Mouse (Mus musculus) cerebellum, postnatal 36 days (tissue): ENCODE data around the gene Tyw3.

Experiments
- DNase-seq, 2 experiments: peaks; one replicate each; pipeline ENCODE4 v3.0.0; 2021 to 2022; ENCODE audit warnings: mixed read lengths in 2 of 2

Tyw3 gene

DNA sequence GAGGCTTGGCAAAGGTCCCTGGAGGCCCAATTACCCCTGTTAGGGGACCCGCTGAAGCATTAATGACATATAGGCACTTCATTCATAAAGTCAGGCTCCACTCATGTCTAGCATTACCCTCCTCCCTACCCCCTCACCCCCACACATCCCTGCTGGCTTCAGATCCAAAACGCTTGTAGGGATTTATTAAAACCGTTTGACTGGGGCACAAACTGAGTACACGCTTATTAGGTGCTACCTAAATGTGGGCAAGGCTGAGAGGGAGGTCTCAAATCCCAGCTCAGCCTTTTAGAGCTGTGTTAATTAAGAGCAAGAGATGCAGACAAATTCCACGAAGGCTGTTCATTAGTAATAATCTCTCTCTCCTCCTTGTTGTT lies 45.9 kb downstream of the Tyw3 start:
- no peak for DNase-seq

DNA sequence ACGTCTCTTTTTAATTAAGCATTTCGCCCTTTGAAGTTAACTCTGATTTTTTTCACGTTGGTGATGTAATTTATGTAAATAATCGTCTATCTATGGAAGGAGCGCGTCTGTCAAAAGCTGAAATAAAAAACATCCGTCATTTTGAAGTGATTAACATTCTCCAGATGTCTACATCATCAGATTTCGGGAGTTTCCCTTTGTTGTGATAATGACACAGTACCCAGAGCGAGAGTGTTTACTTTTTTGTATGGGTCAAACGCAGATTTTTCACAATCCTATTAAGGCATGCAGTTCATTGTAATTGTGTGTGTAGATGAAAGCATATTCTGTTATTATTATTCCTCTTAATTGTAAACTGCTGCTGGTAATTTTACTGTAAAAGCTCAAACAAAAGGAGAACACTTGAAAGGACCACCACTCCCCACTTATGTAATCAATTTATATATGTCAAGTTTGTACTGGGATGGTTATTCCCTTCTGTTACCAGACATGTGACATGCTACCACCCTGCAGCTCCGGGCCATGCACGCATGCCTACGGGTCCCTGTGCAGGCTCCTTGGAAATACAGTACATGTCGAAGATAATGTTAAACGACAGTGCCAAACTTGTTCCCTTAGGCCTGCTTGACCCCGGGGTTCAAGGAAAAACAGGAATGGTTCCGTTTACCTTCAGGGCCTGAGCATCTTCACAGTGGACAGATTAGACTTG lies 46.4 kb downstream of the Tyw3 start:
- DNase-seq: no peak

DNA sequence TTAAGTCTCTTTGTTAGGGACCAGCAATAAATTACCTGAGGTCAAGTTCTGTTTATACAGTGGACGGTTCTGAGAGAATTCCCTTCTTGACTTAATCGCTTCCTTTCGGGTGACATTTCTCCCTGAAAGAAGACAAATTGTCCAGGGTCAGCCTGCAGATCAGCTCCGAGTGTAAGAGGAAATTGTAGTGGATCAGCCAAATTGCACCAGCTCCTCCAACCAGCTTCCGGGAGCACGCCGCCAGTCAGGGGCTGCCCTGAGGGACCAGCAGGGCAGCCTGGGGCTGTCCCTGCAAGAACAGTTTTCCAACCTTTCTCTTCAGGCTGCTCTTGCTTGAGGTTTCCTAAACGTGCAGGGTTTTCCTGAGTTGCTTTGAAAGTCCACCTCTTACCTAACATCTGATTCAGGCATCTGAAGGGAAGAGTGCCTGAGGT lies 48.0 kb downstream of the Tyw3 start:
- no peak for DNase-seq

DNA sequence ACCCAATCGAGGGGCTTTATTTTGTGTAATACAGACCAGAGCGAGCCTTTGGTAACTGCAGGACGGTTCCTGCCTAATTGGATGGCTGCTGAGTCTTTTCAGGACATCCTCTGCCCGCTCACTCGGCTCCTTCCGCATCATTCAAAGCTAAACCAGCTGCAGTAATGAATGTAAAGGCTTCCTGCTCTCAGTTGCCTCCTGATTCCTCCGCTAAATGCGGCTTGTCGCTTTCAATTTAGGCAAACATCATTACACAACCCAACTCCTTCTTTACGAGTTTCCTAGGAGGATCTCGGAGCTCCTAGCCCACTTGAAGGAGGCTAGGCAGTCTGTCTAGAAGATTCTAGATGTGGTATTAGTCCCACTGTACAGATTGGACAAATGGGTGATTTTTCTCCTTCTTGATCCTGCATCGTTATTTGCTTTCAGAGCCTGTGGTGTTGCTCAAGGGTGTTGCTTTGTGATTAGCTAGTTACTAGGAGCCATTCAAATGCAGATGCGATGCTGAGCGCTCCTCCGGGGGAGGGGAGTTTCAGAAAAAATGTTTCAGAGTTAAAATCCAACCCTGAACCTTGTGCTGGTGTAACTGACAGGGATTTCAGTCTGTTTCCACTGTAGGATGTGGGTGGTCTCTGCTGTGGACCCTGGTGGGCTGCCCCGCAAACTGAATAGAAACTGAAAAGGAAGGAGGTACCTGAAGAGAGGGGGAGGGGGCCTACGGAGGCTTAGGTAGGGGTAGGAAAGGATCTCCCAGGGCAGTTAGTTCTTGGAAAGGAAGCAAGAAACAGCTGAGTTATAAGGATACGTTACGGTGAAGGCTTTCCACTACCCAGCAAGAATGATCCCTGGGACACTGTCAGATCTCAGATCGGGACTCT lies 49.1 kb downstream of the Tyw3 start:
- no peak for DNase-seq

DNA sequence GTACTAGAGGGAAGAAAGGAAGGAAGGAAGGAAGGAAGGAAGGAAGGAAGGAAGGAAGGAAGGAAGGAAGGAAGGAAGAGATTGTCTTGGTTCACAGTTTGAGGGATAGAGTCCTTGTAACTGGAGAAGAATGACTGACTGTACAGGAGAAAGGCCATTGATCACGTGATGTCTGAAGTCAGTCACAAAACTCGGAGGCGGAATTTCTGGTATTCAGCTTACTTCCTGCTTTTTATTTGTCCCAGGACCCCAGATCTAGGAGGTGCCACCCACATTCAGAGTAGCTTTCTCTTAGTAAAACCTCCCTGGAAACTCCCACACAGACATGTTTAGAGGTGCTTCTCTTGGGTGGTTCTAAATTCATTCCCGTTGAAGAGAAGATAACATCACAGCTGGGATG lies 50.7 kb downstream of the Tyw3 start:
- no peak for DNase-seq

DNA sequence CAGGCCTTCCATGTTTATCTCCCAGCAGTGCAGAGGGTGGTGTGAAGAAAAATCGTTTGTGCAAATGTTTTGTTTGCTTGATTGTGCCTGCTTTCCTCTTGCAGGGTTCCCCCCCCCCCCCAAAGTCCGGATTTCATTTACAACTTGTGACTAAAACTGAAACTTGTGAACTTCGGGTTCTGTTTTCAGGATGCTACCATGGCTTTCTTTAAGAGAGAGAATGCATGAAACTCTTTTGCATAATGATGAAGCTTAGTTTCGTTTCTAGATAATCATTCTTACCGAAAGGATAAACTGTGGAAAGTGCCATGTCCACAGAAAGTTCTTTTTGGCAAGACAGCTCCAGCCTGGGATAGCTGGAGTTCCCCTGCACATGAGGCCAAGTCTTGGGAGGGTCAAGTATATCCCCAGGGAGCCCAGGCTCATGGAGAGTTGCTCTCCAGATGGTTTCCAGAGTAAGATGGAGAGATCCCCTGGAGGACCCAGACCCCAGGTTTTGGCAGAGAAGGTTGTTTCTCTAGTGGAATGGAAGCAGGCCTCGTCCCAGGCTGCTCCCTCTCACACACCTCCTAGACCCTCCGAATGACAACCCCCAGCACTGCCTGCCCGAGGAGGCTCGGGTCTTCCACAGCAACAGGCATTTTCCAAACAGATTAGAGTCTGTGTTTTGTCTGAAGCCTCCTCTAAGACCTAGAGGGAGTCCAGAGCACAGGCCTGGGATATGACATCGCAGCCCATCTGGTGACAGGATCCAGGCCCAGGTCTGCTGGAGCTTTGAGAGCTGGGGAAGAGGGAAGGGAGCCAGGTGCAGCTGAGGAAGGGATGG lies 56.6 kb downstream of the Tyw3 start:
- DNase-seq: no peak

DNA sequence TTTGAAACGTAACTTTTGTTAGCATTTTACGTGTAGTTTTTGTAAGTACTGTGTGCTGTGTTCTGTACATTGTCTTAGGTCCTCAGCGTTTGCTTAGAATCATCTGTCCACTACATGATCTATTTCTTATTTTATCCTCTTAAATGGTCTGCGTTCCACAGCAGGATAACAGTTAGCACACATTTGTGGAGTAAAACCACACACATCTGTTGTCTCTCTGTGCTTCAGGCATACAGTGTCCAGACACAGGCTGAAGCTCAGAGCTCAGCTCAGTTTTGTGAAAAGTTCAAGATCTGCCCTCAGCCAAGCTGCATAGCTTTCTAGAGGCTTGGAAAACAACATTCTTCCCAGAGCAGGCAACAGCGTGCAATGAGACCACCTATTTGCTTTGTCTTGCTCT lies 60.8 kb downstream of the Tyw3 start:
- no peak for DNase-seq

DNA sequence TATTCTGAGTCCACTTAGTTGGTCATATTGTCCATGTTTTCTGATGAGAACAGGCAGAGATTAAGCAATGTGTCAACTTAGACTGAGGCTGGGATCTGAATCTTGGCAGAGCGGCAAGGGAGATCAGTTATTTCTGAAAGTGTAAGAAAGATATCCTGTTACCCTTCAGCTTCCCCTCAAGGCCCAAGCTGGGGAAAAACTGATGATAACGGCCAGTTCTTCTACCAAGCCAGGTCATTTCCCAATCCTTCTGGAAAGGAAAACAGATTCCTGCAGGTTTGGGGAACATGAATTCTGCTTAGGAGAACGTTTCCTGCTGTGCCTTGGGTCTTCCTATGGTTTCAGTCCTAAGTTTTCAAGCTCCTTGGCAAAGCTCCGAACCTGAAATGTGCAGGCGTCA lies 63.7 kb downstream of the Tyw3 start:
- DNase-seq: no peak

DNA sequence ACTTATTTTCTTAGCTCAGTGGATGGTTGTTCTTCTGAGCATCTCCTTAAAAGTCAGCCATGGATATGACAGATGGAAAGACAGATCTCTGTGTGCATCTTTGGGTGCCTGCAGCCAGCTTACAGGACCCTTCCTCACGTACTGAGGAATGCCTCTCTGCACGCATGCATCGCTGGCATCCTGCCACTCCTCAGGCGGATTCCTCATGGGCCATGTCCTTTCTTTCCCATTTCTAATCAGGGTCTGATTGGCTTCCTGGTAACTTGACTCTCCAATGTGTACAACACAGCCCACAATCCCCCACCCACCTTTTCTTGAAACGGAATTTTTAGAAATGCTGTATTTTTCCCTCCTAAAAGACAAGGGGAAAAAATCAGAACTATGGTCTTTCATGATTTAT lies 67.9 kb downstream of the Tyw3 start:
- DNase-seq: no peak

DNA sequence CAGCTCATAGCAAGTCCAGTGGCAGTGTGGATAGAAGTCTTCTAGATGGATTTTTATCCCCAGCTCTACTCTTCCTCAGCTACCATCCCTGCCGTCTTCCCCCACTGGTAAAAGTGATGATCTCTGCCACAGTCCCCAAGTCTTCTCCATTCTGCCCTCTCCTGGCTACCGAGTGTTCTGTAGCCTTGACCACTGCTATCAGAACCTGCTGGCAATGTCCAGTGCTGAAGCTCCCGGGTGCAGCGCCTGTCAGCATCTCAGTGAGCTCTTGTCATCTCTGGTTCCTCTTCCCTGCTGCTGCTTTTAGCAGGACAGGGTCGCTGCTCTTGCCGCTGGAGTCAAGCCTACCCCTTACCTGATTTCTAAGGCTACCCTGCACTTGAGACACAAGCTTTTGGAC lies 70.3 kb downstream of the Tyw3 start:
- DNase-seq: no peak
